Mouse (Mus musculus) right cerebral cortex, postnatal 25 days (tissue): ENCODE measurements around the gene Gm20388.
"Not testable (repeated sequence)": the region's sequence is repeated elsewhere in the genome, so short reads cannot be mapped to it uniquely, and the experiment has no call there.

Experiments
- DNase-seq: peaks from one replicate; pipeline ENCODE4 v3.0.0; 2022

Gene Gm20388

GRCm38 (mm10) chr8:121632401-121632800 lies 1721.8 kb downstream of the Gm20388 start:
- no peak for DNase-seq

DNA sequence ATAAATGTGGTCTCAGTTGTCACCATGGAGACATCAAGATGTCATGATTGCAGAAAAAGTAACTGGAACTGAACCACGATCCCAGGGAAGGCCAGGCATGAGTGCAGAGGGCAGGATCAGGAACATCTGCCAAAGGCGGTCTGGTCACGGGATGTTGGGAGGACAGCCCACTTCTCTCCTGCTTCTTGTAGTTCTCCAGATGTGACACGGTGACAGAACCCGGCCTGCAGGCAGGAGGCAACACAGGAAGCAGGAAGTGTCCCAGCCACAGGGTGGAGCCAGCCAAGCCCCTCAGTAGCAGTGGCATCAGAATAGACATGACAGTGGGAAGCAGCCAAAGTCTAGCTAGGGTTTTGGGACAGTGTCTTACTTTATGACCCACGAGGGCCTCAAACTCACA lies 1724.9 kb downstream of the Gm20388 start:
- no peak for DNase-seq

- peak; percentile 29 for DNase-seq
These were observed 1725.5 kb downstream of the Gm20388 start for GRCm38 (mm10) chr8:121636180-121636579.

- no peak for DNase-seq
These were observed 1732.2 kb downstream of the Gm20388 start for GRCm38 (mm10) chr8:121642804-121643203.

DNA sequence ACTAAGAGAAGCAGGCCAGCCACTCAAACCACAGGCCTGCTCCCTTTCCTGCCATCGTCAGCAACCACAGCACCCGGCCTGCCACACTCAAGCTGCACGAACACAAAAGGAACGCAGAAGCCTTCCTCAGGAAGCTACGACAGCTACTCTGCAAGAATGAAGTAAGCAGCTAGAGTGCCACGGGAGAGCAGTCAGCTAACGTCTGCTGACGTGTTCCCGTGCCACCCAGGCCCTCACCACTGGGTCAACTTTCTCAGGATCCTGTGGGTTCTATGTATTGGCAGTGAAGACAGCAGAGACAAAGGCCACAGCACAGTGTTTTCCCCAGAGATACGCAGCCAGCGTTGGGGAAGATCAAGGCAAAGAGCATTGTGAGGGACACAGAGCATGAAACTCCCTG lies 1732.7 kb downstream of the Gm20388 start:
- DNase-seq, result no peak

GRCm38 (mm10) chr8:121647511-121648215 lies 1737.0 kb downstream of the Gm20388 start:
- no peak for DNase-seq

DNA sequence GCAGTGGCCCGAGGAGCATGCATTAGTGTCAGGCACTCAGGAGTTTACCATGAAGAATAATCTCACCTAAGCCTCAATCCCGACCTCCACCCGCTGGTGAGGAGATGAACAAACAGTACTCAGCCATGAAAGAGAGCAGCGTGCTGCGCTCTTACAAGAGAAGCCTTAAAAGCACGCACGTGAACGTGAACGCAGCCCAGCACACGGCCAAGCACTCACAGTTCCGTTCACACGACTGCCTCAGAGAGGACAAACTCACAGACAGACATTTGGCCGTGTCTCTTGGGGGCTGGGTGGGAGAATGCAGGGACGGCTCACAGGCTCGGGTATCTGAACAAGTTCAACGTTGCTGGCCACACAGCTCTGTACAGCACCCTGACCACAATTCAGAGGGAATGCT lies 1737.8 kb downstream of the Gm20388 start:
- no peak for DNase-seq

- DNase-seq, result no peak
These were observed 1738.8 kb downstream of the Gm20388 start for GRCm38 (mm10) chr8:121649423-121649822.

DNA sequence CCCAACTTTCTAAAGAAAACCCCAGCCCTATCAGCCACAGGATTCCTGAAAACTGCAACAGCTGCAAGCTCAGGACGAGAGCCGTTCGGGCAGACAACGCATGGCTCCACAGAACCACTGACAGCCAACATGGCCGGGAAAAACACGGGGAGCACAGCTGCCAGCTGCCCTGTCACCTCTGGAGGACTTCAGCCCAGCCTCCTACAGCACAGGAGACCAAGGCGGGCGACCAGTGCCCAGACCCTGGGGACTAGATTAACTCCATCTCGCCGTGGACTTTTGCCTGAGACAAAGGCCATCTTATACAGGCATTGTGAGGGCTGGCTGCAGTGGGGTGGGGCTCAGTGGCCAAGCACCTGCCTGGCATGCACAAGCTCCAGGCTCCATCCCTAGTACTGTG lies 1739.3 kb downstream of the Gm20388 start:
- DNase-seq, result no peak

DNA sequence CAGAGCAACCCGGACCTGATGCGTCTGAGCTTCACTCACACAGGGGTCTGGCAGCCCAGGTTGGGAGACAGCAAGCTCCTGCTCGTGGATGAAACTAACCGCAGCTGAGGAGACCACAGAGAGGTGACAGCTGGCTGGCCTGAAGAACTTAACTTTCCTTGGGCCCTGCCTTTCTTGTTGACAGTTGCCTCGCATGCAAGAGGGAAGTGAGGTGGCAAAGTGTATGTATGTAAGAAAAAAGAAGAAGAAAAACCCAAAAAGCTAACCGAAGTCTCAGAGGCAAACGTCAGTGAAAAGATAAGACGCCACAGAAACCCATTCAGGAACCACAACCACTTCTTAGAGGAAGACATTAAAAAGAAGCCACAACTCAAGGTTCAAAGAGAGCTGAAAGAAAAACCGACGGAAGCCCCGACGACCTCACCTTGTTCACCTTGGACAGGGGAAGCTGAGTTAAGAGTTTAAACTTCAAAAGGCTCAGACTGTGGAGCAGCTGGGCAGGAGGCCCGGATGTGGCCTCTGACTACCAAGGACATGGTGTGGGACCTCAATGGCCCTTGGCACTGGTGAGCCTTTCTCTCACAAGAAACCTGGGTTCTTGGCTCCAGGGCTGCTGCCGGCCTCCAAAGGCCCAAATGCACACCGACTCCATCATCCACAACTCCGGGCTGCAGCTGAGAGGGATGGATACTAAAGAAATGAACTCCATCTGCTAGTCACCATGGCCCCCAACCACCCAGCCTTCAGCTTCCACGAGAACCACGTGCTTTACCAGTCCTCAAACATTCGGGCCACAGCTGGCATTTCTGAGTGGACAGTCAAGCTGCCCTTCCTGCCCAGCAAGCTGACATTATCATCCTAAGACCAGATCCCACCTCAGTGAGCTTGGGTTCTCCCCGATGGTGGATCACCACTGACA lies 1740.0 kb downstream of the Gm20388 start:
- no peak for DNase-seq

DNA sequence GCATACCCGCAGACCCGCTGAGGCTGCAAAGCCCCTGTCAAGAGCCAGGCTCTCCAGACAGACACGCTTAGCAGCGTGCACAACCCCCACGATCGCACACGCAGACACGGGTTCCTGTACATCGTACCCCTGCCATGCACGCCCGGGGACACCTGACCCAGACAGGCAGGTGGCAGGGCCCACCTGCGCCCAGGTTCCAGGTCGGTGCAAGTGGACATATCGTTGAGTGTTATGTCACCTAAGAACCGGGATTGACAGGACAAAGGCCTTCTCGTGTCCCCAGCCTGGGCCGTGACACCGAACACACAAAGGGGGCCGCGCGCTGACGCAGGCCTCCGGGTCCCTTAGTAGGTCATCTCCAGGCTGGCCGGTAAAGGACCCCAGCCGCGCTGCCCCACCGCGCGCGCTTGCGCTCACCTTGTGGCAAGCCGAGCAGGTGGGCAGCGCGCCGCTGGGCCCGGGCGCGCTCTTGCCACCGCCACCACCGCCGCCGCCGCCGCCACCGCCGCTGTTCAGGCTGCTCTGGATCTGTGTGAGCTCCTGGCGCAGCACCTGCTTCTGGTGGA lies 1740.8 kb downstream of the Gm20388 start:
- DNase-seq, result no peak

- peak; percentile 67 for DNase-seq
These were observed 1741.3 kb downstream of the Gm20388 start for GRCm38 (mm10) chr8:121651874-121652361.

- DNase-seq, result peak; percentile 99
These were observed 1742.2 kb downstream of the Gm20388 start, which contains the start of gene Zcchc14 for GRCm38 (mm10) chr8:121652774-121653323. Gene Zcchc14 (minus strand): TSS chr8:121652901.

GRCm38 (mm10) chr8:121653340-121654019 lies 1742.8 kb downstream of the Gm20388 start:
- DNase-seq, result no peak

DNA sequence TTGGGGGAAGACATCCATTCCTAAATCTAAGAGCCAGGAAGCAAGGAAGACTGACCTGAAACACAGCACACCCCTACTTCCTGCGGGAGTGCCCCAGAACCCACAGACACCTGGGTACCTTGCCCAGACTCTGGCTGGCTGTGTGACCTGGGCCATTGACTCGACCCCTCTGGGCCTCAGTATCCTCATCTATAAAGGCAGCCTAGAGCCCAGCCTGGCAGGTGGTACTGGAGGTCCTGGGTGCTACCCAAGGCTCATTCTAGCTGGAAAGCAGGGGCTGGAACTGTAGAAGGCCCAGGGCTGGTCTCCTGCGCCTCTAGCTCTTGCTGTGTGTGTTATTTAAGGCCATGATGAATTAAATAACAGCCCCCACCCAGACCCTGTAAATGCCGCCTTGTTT lies 1743.5 kb downstream of the Gm20388 start:
- DNase-seq, result no peak

DNA sequence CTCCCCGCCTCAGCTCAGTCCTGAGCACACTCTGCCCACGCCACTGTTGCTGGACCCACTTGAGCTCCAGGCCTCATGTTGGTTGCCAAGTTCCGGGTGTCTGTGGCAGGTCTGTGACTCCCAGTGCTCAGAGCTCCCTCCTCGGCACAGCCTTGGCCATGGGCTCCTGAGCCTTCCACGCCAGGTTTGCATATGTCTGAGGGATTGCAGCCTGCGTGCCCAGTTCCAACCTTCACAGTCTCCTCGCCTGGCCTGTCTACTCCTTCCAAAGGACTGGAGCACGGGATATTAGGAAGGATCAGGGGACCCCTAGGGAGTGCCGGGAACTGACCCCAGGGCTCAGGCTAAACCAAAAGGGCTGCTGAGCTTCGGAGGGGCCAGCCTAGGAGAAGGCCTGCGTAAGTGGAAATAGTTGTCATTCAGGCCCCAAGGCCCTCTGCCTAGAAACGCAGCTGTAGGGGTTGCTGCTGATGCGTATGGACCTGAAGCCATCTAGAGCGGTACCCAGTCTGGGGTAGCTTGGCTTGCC lies 1744.4 kb downstream of the Gm20388 start:
- no peak for DNase-seq

GRCm38 (mm10) chr8:121660602-121661001 lies 1750.0 kb downstream of the Gm20388 start:
- no peak for DNase-seq

- DNase-seq, result no peak
These were observed 1751.2 kb downstream of the Gm20388 start for GRCm38 (mm10) chr8:121661631-121662357.

GRCm38 (mm10) chr8:121663101-121663500 lies 1752.5 kb downstream of the Gm20388 start:
- no peak for DNase-seq

DNA sequence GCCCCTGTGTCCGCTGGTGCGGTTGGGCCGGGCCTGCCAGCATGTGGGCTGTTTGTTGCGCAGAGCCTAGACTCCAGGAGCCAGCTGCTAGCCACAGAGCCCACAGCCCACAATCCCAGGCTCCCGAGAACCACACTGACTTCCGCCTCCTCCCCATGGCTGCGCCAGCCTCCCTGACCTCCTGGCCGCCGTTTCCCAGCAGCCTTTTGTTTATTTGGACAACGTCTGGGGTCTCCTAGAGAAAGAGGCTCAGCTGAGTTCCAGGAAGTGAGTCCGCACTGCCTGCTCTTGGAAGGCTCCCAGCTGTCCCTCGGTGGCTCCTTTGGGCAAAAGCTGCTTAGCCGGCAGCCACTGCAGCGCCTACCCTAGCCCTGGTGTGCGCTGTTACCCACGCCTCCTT lies 1754.7 kb downstream of the Gm20388 start:
- no peak for DNase-seq

DNA sequence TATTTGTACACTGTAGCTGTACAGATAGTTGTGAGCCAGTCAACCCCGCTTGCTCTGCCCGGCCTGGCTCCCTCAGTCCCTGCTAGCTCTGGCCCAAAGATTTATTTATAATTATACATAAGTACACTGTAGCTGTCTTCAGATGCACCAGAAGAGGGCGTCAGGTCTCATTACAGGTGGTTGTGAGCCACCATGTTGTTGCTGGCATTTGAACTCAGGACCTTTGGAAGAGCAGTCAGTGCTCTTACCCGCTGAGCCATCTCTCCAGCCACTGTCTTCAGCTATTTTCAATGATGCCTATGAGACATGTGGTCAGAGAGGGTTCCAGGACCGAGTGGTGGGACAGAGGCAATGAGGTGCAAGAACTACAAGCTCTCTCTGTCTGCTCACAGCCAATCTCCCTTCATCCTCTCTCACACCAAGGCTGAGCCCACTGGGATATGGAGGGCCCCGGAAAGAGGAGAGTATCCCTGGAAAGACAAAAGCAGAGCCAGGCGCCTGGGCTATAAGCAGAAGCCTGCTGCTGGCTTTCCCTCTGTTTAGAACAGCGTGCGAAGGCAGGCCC lies 1757.4 kb downstream of the Gm20388 start:
- not testable (repeated sequence) for DNase-seq
